Mouse (Mus musculus) intestine, embryonic 16.5 days (tissue): ENCODE measurements around the gene Pth2. TPM values are rescaled to one million over a fixed set of nuclear protein-coding genes. Genes with fewer than 3 reads are reported as not detected.

Experiments used
- ATAC-seq: fragments of 200-750 bp; cut with Nextera tagmentation; 2 replicates; pipeline ENCODE4 v1.8.0; 2017; ENCODE audit warnings: moderate TSS enrichment, moderate library complexity
- H3K27ac ChIP-seq: fragments of 300-500 bp; sonication (generic); 2 replicates; pipeline ENCODE4 v1.5.1; 2014; ENCODE audit warnings: mild to moderate bottlenecking, low read length
- H3K27me3 ChIP-seq: fragments of 300-500 bp; sonication (generic); replicated peaks from 2 replicates; pipeline ENCODE4 v1.6.1; 2014; ENCODE audit warnings: low read length, control low read depth, mixed read lengths; ENCODE audit not compliant: control insufficient read depth, insufficient read depth
- H3K36me3 ChIP-seq: fragments of 300-500 bp; sonication (generic); 2 replicates; pipeline ENCODE4 v1.6.1; 2014; ENCODE audit warnings: low read length, control low read depth; ENCODE audit not compliant: control insufficient read depth, insufficient read depth
- H3K4me1 ChIP-seq: fragments of 300-500 bp; sonication (generic); 2 replicates; pipeline ENCODE4 v1.6.1; 2014; ENCODE audit warnings: low read length, control low read depth, mixed read lengths; ENCODE audit not compliant: control insufficient read depth, insufficient read depth
- H3K4me2 ChIP-seq: fragments of 300-500 bp; sonication (generic); 2 replicates; pipeline ENCODE4 v1.6.1; 2014; ENCODE audit warnings: low read depth, low read length, control low read depth
- H3K4me3 ChIP-seq: fragments of 300-500 bp; sonication (generic); 2 replicates; pipeline ENCODE4 v1.5.1; 2014; ENCODE audit warnings: mild to moderate bottlenecking, low read length
- H3K9ac ChIP-seq: fragments of 300-500 bp; sonication (generic); 2 replicates; pipeline ENCODE4 v1.6.1; 2014; ENCODE audit warnings: low read depth, low read length
- H3K9me3 ChIP-seq: fragments of 300-500 bp; sonication (generic); 2 replicates; pipeline ENCODE4 v1.6.1; 2016; ENCODE audit warnings: low read length, control low read depth; ENCODE audit not compliant: control insufficient read depth
- WGBS: fragments of 180-500 bp; shearing (Covaris S2); extraction: QIAGEN DNeasy Blood & Tissue Kit; methylation state at CpG from one replicate; pipeline ENCODE4 v1.1.7; 2014; 5-methylcytosine and 5-hydroxymethylcytosine counted together
- polyA plus RNA-seq: library from polyadenylated mRNA; unstranded; fragments of >200 nt; fragmentation: Nextera tagmentation; extraction: Ambion mirVana; gene quantifications from 2 replicates; pipeline ENCODE4 v1.2.1, GENCODE M21; 2015

Pth2 gene
- polyA plus RNA-seq, 1 experiment from 2014 or later: not detected

- H3K27me3 ChIP-seq: peaks cover 14% of the 10 kb centered on the region
- H3K27ac ChIP-seq: no peak overlapping the region
- H3K36me3 ChIP-seq: 0 out of 2 replicates have a peak, but pooled peaks cover 3% of the 10 kb centered on the region
- H3K9ac ChIP-seq: no peak overlapping the region
- no peak overlapping the region for H3K4me3 ChIP-seq
- no peaks in the 10 kb centered on the region for H3K9me3 ChIP-seq
- H3K4me1 ChIP-seq: peaks cover 14% of the 10 kb centered on the region
- H3K4me2 ChIP-seq: no peak overlapping the region
- ATAC-seq: no peak
- WGBS: 93% methylated on average over 6 of the region's 6 CpGs
Observed at GRCm38 (mm10) chr7:45158991-45159390, 21.8 kb upstream of the Pth2 start.

GRCm38 (mm10) chr7:45160316-45160800, 20.4 kb upstream of the Pth2 start:
- whole genome bisulfite sequencing: 96% methylated on average over 6 of the region's 6 CpGs
- no peak overlapping the region for H3K27ac ChIP-seq

GRCm38 (mm10) chr7:45160866-45161265, 19.9 kb upstream of the Pth2 start:
- Histone ChIP-seq H3K27ac (no peak overlapping the region), H3K9ac (no peak overlapping the region), H3K4me3 (no peak overlapping the region), H3K27me3 (peaks cover 32% of the 10 kb centered on the region), H3K9me3 (no peaks in the 10 kb centered on the region), H3K4me1 (peaks cover 7% of the 10 kb centered on the region), H3K4me2 (no peak overlapping the region), H3K36me3 (0 out of 2 replicates have a peak, but pooled peaks cover 3% of the 10 kb centered on the region)
- no peak for ATAC-seq
- WGBS: 94% methylated on average over 3 of the region's 3 CpGs

More at GRCm38 (mm10) chr7:45160316-45160800, 20.4 kb upstream of the Pth2 start:
- ATAC-seq: no peak
- 0 out of 2 replicates have a peak, but pooled peaks cover 3% of the 10 kb centered on the region for H3K36me3 ChIP-seq
- H3K4me3 ChIP-seq: no peak overlapping the region
- no peak overlapping the region for H3K9ac ChIP-seq
- H3K4me2 ChIP-seq: no peak overlapping the region
- H3K4me1 ChIP-seq: peaks cover 8% of the 10 kb centered on the region
- H3K9me3 ChIP-seq: no peaks in the 10 kb centered on the region
- H3K27me3 ChIP-seq: peaks cover 27% of the 10 kb centered on the region

GRCm38 (mm10) chr7:45161612-45162473, 19.0 kb upstream of the Pth2 start:
- WGBS: 4% methylated on average over 35 of the region's 35 CpGs
- H3K27ac ChIP-seq: no peak overlapping the region
- peak; percentile 88 for ATAC-seq
- peak overlapping the region; percentile 48 for H3K4me3 ChIP-seq
- H3K9me3 ChIP-seq: no peaks in the 10 kb centered on the region
- H3K9ac ChIP-seq: peak overlapping the region; percentile 52
- H3K4me1 ChIP-seq: peaks cover 7% of the 10 kb centered on the region
- 0 out of 2 replicates have a peak, but pooled peaks cover 3% of the 10 kb centered on the region for H3K36me3 ChIP-seq
- H3K4me2 ChIP-seq: peak overlapping the region; percentile 75
- H3K27me3 ChIP-seq: peaks cover 41% of the 10 kb centered on the region

GRCm38 (mm10) chr7:45162551-45162950, 18.2 kb upstream of the Pth2 start:
- ATAC-seq: no peak; the same call in 1 of the 2 replicates
- Histone ChIP-seq H3K4me3 (peak overlapping the region; percentile 48), H3K27me3 (peaks cover 45% of the 10 kb centered on the region), H3K36me3 (0 out of 2 replicates have a peak, but pooled peaks cover 3% of the 10 kb centered on the region), H3K9me3 (no peaks in the 10 kb centered on the region), H3K4me1 (peaks cover 7% of the 10 kb centered on the region), H3K27ac (no peak overlapping the region), H3K4me2 (peak overlapping the region; percentile 75), H3K9ac (peak overlapping the region; percentile 52)
- 25% methylated on average over 6 of the region's 6 CpGs for whole genome bisulfite sequencing

GRCm38 (mm10) chr7:45162996-45163615, 17.7 kb upstream of the Pth2 start:
- ATAC-seq: no peak
- Histone ChIP-seq H3K4me2 (0 out of 2 replicates have a peak overlapping the region, but pooled peaks have one; percentile 84), H3K27ac (no peak overlapping the region), H3K9me3 (no peaks in the 10 kb centered on the region), H3K36me3 (0 out of 2 replicates have a peak, but pooled peaks cover 3% of the 10 kb centered on the region), H3K9ac (no peak overlapping the region), H3K4me3 (no peak overlapping the region; the same call in 1 of the 2 replicates), H3K4me1 (peaks cover 7% of the 10 kb centered on the region), H3K27me3 (peaks cover 50% of the 10 kb centered on the region)
- WGBS: 71% methylated on average over 9 of the region's 9 CpGs

- H3K9me3 ChIP-seq: peaks cover 2% of the 10 kb centered on the region; the same call in 1 of the 2 replicates
- peak within 1 kb of the TSS; percentile 56 for H3K4me3 ChIP-seq
- peak within 1 kb of the TSS; percentile 62 for H3K9ac ChIP-seq
- peaks cover 58% of the 10 kb centered on the region for H3K27me3 ChIP-seq
- ATAC-seq: peak; percentile 31
- H3K4me1 ChIP-seq: peaks cover 7% of the 10 kb centered on the region
- WGBS: 3% methylated on average over 36 of the region's 41 CpGs
- H3K4me2 ChIP-seq: peak within 1 kb of the TSS; percentile 84
- H3K36me3 ChIP-seq: 0 out of 2 replicates have a peak, but pooled peaks cover 3% of the 10 kb centered on the region
- no peak within 1 kb of the TSS for H3K27ac ChIP-seq
Observed at GRCm38 (mm10) chr7:45163735-45164490, 16.9 kb upstream of the Pth2 start, which contains the start of gene Slc17a7. Gene Slc17a7, plus strand, starts transcription at chr7:45163949.

- no peak overlapping the region for H3K9ac ChIP-seq
- WGBS: 65% methylated on average over 5 of the region's 5 CpGs
Observed at GRCm38 (mm10) chr7:45164833-45165232, 16.0 kb upstream of the Pth2 start.

More at GRCm38 (mm10) chr7:45164833-45165232, 16.0 kb upstream of the Pth2 start:
- H3K4me1 ChIP-seq: peaks cover 7% of the 10 kb centered on the region
- H3K4me2 ChIP-seq: no peak overlapping the region
- H3K27ac ChIP-seq: no peak overlapping the region
- 0 out of 2 replicates have a peak, but pooled peaks cover 3% of the 10 kb centered on the region for H3K36me3 ChIP-seq
- no peak for ATAC-seq
- H3K9me3 ChIP-seq: peaks cover 10% of the 10 kb centered on the region
- no peak overlapping the region for H3K4me3 ChIP-seq
- H3K27me3 ChIP-seq: peaks cover 65% of the 10 kb centered on the region
